ENCODE assay signal across 30 mouse cellular contexts in genomic region chr10:91440051-91440450, GRCm38 (mm10).
DNase-seq lines count a peak whose midpoint lies in the region; ATAC-seq lines count a peak whose summit lies in the region.
"Had no signal": no experiment of that assay in that cellular context is flagged by ENCODE, and none has a peak within 500 bp of the region (broad histone marks: within the 10 kb centered on the region; RNA-seq: fewer than 3 reads in every experiment).

No protein-coding gene starts in this region.

- 62% methylated on average over 3 of the region's 3 CpGs for WGBS in heart, embryonic 12.5 days
- 83% methylated on average over 3 of the region's 3 CpGs for WGBS in kidney, embryonic 16.5 days

- H3K9me3 ChIP-seq in heart, embryonic 12.5 days (replicated peaks), result no peaks in the 10 kb centered on the region
- H3K9me3 ChIP-seq in kidney, embryonic 16.5 days (ENCODE audit: low read length), result no peaks in the 10 kb centered on the region
- H3K9me3 ChIP-seq: embryonic facial prominence, embryonic 13.5 days; forebrain, embryonic 10.5 days; heart, embryonic 13.5 days; hindbrain, embryonic 10.5 days; hindbrain, embryonic 15.5 days; kidney, embryonic 15.5 days; liver, embryonic 12.5 days; midbrain, embryonic 13.5 days; neural tube, embryonic 13.5 days had no signal

- intact Hi-C loops in heart, postnatal 36 days (cut with DNase I), result loop anchor here (5.0 kb wide), 1 partner anchor 143 kb away; no protein-coding TSS in a partner anchor

- no peak overlapping the region for H3K9ac ChIP-seq in heart, embryonic 12.5 days
- no peak overlapping the region for H3K9ac ChIP-seq in kidney, embryonic 16.5 days (replicated peaks; ENCODE audit: low read length)
- H3K9ac ChIP-seq: embryonic facial prominence, embryonic 13.5 days; heart, embryonic 13.5 days; hindbrain, embryonic 15.5 days; kidney, embryonic 15.5 days; liver, embryonic 12.5 days; liver, postnatal 0 days; midbrain, embryonic 13.5 days; neural tube, embryonic 13.5 days had no signal

- ATAC-seq in heart, embryonic 12.5 days (ENCODE audit: insufficient number of reproducible peaks, low FRiP score), result no peak
- no peak for ATAC-seq in kidney, embryonic 16.5 days (ENCODE audit: low FRiP score, low TSS enrichment)
- ATAC-seq: inflammation-experienced regulatory T-cells, adult 6 months; liver, embryonic 12.5 days; liver, postnatal 0 days; midbrain, embryonic 13.5 days had no signal

- H3K36me3 ChIP-seq in heart, embryonic 12.5 days, result no peaks in the 10 kb centered on the region
- no peaks in the 10 kb centered on the region for H3K36me3 ChIP-seq in kidney, embryonic 16.5 days (ENCODE audit: insufficient read depth, low read length)
- H3K36me3 ChIP-seq: embryonic facial prominence, embryonic 13.5 days; forebrain, embryonic 10.5 days; heart, embryonic 13.5 days; hindbrain, embryonic 10.5 days; hindbrain, embryonic 15.5 days; kidney, embryonic 15.5 days; liver, embryonic 12.5 days; midbrain, embryonic 13.5 days; neural tube, embryonic 13.5 days had no signal

- no peak overlapping the region for H3K4me3 ChIP-seq in heart, embryonic 12.5 days
- no peak overlapping the region for H3K4me3 ChIP-seq in kidney, embryonic 16.5 days (ENCODE audit: low read length)
- H3K4me3 ChIP-seq: embryonic facial prominence, embryonic 13.5 days; forebrain, embryonic 10.5 days; heart, embryonic 13.5 days; hindbrain, embryonic 10.5 days; hindbrain, embryonic 15.5 days; kidney, embryonic 15.5 days; liver, embryonic 12.5 days; midbrain, embryonic 13.5 days; neural tube, embryonic 13.5 days had no signal

- peaks cover 36% of the 10 kb centered on the region for H3K4me1 ChIP-seq in heart, embryonic 12.5 days (replicated peaks)
- peaks cover 16% of the 10 kb centered on the region for H3K4me1 ChIP-seq in kidney, embryonic 16.5 days (ENCODE audit: insufficient read depth, low read length)
- H3K4me1 ChIP-seq: liver, embryonic 12.5 days had no signal

- H3K4me2 ChIP-seq in heart, embryonic 12.5 days, result no peak overlapping the region
- H3K4me2 ChIP-seq in kidney, embryonic 16.5 days (replicated peaks; ENCODE audit: low read depth, low read length), result no peak overlapping the region
- H3K4me2 ChIP-seq: embryonic facial prominence, embryonic 13.5 days; heart, embryonic 13.5 days; hindbrain, embryonic 15.5 days; kidney, embryonic 15.5 days; liver, embryonic 12.5 days; midbrain, embryonic 13.5 days; neural tube, embryonic 13.5 days had no signal

- H3K27me3 ChIP-seq in heart, embryonic 12.5 days (replicated peaks), result no peaks in the 10 kb centered on the region
- no peaks in the 10 kb centered on the region for H3K27me3 ChIP-seq in kidney, embryonic 16.5 days (ENCODE audit: insufficient read depth, low read length)
- H3K27me3 ChIP-seq: CH12.LX; embryonic facial prominence, embryonic 13.5 days; heart, embryonic 13.5 days; hindbrain, embryonic 15.5 days; kidney, embryonic 15.5 days; liver, embryonic 12.5 days; midbrain, embryonic 13.5 days; neural tube, embryonic 13.5 days had no signal

- DNase-seq in heart, adult 18-20 months, result peak; percentile 57 to 73
- peak; percentile 6 for DNase-seq in 3134 (ENCODE audit: extremely low read depth, insufficient read length, low spot score)
- peak; percentile 91 for DNase-seq in Muller cell, postnatal 12 days (ENCODE audit: inconsistent ontology term)
- peak; percentile 14 to 27 for DNase-seq in heart, postnatal 36 days
- no peak for DNase-seq in spleen, postnatal 4 days (ENCODE audit: low spot score in 2 of 2)
- DNase-seq: adrenal gland, postnatal 14 days; cerebellum, adult 11 months; cerebellum, adult 9-10 months; gastrocnemius, postnatal 14 days; kidney, adult 18-20 months; kidney, postnatal 4 days; layer of hippocampus, postnatal 36 days; left cerebral cortex, postnatal 4 days; liver, postnatal 0 days; lung, postnatal 36 days; right cerebral cortex, postnatal 4 days; thymus, postnatal 25 days had no signal

- no peak overlapping the region for H3K27ac ChIP-seq in heart, embryonic 12.5 days (ENCODE audit: poor library complexity, severe bottlenecking)
- H3K27ac ChIP-seq in kidney, embryonic 16.5 days (ENCODE audit: low read length), result no peak overlapping the region
- H3K27ac ChIP-seq: embryonic facial prominence, embryonic 13.5 days; forebrain, embryonic 10.5 days; heart, embryonic 13.5 days; hindbrain, embryonic 10.5 days; hindbrain, embryonic 15.5 days; kidney, embryonic 15.5 days; liver, embryonic 12.5 days; midbrain, embryonic 13.5 days; neural tube, embryonic 13.5 days had no signal

Comparison
In these comparisons a context has a peak if more than half of its experiments do, and no peak if none do; other contexts are left out.
1. DNase-seq: peak in heart, adult 18-20 months (2 of 2), 3134 (single experiment), Muller cell, postnatal 12 days (single experiment) and heart, postnatal 36 days (2 of 2); none in spleen, postnatal 4 days (0 of 2).